15 mouse cellular contexts compared by ENCODE assay signal in the genomic region with DNA sequence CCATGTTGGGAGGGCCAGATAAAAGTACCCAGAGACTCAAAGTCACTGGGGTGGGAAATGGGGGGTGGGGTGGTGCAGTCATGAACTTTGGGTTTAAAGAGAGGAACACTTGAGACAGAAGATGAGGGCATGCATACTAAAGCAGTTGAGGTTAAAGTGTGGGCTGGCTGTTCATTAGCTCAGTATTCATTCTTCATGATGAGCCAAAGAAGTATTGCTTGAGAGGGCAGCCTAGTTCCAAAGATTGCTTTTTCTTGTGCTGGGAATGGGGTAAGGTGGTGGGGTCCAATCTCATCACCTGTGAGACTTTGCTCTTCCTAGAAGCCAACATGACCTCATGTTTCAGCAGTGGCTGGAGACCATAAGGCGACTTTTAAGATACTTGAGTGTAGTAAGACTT.
"Had no signal": no experiment of that assay in that cellular context is flagged by ENCODE, and none has a peak within 500 bp of the region (broad histone marks: within the 10 kb centered on the region; RNA-seq: fewer than 3 reads in every experiment).

No protein-coding gene starts in this region.

- H3K4me1 ChIP-seq: limb, embryonic 10.5 days; limb, embryonic 13.5 days; liver, embryonic 13.5 days; stomach, embryonic 15.5 days had no signal

- H3K27me3 ChIP-seq: limb, embryonic 13.5 days; liver, embryonic 13.5 days; stomach, embryonic 15.5 days had no signal

- DNase-seq: layer of hippocampus, adult 9-11 months; liver, embryonic 13.5 days; lung, adult 2 months; lung, postnatal 14 days; lung, postnatal 4 days; midbrain, embryonic 14.5 days; right cerebral cortex, postnatal 25 days; spleen, adult 18-20 months; thymus, postnatal 25 days had no signal

- ATAC-seq: intestine, embryonic 16.5 days had no signal

- H3K4me3 ChIP-seq: layer of hippocampus, adult 2 months; limb, embryonic 10.5 days; limb, embryonic 13.5 days; liver, embryonic 13.5 days; stomach, embryonic 15.5 days had no signal

- H3K36me3 ChIP-seq: limb, embryonic 10.5 days; limb, embryonic 13.5 days; liver, embryonic 13.5 days; stomach, embryonic 15.5 days had no signal

- H3K9me3 ChIP-seq: limb, embryonic 10.5 days; limb, embryonic 13.5 days; liver, embryonic 13.5 days; stomach, embryonic 15.5 days had no signal

- H3K27ac ChIP-seq: layer of hippocampus, adult 2 months; limb, embryonic 10.5 days; limb, embryonic 13.5 days; liver, embryonic 13.5 days; stomach, embryonic 15.5 days had no signal

- H3K4me2 ChIP-seq: limb, embryonic 13.5 days; liver, embryonic 13.5 days; midbrain, embryonic 11.5 days; stomach, embryonic 15.5 days had no signal

- H3K9ac ChIP-seq: limb, embryonic 13.5 days; liver, embryonic 13.5 days; stomach, embryonic 15.5 days had no signal
